Mouse (Mus musculus) gastrocnemius, postnatal 25 days (tissue): ENCODE measurements at regions not wholly inside any gene's neighbourhood (a gene's known extent, or its start where the extent isn't known, plus 50 kb on each side); places are given as distances from the start of the nearest gene placed in this dataset.

ENCODE experiments used
- DNase-seq: peaks from one replicate; pipeline ENCODE4 v3.0.0; 2022

DNA sequence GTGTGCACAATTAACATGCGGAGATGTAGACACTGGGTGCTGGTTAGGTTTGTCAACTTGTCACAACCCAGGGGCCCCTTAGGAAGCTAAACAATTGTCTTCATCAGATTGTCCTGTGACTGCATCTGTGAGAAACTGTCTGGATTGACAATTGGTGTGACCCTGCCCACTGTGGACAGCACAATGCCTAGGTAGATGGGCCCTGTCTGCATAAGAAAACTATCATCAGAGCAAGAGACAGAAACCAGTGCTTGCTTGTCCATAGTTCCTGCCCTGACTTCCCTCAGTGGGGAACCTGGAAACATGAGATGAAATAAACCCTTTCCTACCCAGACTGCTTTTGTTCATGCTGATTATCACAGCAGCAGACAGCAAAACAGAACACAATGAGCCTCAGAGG, 63.5 kb upstream of the Tyw5 start:
- DNase-seq = no peak

DNA sequence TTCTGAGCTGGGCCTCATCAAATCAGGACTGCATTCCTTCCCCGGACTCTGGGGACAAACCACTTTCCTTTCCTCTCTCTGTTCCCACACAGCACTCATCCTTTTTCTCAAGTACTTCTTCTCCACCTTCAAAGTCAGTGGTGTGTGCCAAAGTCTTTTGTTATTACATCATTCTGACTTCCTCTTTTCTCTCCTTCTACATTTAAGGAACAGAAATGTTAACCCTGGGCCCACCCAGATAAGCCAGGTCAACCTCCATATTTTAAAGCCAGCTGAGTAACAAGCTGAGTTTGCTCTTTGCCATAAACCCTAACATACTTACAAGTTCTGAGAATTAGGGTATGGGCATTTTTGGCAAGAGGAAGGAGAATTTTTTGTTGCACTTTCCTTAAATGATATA, 65.3 kb upstream of the Tyw5 start:
- no peak for DNase-seq

GRCm38 (mm10) chr1:57477725-57478124, 70.8 kb upstream of the Tyw5 start:
- no peak for DNase-seq

- DNase-seq = no peak
Observed at GRCm38 (mm10) chr1:57478151-57478550, 71.2 kb upstream of the Tyw5 start.

GRCm38 (mm10) chr1:57478800-57479199, 71.9 kb upstream of the Tyw5 start:
- no peak for DNase-seq

DNA sequence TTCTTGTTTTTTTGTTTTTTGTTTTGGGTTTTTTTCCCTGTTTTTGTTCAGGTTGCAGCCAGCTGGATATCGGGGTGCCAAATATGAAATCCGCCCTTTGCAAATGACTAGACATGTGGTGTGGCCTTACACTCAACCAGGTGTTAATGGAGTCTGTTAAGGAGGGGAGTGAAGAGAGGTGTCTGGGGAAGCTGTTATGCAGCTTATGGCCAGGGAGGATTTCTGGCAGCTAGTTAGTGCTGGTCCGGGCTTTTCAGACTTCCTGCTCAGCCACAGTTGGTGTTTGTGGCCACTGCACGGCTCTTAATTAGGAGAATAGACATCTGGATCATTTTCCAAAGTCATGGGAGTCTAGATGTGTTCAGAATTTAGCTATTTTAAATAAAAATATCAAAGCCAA, 72.7 kb upstream of the Tyw5 start:
- no peak for DNase-seq

- DNase-seq = no peak
Observed at GRCm38 (mm10) chr1:57489176-57489575, 82.3 kb upstream of the Tyw5 start.

GRCm38 (mm10) chr1:57489588-57489987, 82.7 kb upstream of the Tyw5 start:
- DNase-seq = peak; percentile 14

DNA sequence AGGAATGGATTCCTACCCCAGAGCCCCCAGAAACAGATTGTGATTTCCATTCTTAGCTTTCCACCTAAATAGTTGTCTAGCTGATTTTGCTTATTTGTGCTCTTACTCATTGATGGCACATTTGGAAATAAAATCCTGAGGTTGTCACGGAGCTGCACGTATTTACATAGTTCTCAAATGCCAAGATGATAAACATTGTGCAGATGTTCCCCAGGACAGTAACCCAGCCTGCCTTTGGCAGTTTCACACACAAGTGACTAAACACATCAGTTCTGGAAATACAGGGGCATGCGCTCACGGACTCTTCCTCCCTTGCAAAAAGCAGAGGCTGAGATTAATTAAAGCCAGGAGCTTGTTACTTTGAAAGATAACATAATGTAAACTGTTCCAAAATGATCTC, 83.1 kb upstream of the Tyw5 start:
- DNase-seq = no peak

- DNase-seq = no peak
Observed at GRCm38 (mm10) chr1:57492696-57493095, 85.8 kb upstream of the Tyw5 start.

GRCm38 (mm10) chr1:57497489-57498037, 90.7 kb upstream of the Tyw5 start:
- DNase-seq = no peak

DNA sequence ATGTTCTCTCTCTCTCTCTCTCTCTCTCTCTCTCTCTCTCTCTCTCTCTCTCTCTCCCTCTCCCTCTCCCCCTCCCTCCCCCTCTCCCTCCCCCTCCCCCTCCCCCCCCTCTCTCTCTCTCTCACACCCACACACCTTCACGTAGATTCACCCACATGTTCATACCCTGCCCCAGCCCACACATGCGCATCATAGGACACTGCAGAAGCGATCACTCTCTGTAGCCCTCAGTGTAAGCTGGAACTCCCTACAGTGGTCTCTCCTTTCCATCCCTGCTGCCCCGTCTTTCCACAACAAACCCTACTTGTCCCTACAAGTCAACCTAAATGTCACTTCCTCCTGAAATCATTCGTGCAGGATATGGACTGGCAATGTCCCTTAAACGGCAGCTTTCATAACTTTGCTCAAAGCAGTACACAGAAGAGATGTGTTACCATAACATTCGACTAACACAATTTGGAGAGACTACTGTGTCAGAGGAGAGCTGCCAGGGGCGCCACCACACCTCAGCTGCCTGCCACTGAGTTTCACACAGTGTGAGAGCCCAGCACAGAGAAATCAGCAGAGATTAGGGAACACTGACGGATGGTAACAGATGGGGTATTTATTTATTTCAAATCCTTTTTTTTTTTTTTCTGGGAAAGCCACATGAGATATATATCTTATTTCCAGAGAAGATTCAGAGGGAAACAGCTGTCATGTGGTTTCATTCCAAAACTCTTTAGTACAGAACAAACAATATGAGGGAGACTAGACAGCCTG, 103.6 kb upstream of the Tyw5 start:
- no peak for DNase-seq

DNA sequence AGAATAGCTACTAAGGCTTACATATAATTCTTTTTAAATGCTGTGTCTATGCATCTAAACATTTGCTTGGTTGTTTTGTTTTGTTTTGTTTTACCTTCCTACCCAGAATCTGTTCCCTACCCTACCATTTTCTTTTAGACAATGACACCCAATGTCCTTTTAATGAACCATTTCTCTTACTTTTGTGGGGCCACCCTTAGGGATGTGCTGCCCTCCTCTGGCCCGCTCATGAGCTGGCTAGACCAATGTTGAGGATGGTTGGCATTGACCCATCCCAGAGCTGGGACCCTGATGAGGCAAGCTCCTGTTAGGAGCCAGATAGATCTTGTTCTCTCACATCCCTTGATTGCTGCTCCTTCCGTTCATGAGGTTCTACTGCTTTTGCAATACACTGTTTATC, 105.0 kb upstream of the Tyw5 start:
- no peak for DNase-seq

GRCm38 (mm10) chr1:57512516-57512915, 105.6 kb upstream of the Tyw5 start:
- DNase-seq = no peak

DNA sequence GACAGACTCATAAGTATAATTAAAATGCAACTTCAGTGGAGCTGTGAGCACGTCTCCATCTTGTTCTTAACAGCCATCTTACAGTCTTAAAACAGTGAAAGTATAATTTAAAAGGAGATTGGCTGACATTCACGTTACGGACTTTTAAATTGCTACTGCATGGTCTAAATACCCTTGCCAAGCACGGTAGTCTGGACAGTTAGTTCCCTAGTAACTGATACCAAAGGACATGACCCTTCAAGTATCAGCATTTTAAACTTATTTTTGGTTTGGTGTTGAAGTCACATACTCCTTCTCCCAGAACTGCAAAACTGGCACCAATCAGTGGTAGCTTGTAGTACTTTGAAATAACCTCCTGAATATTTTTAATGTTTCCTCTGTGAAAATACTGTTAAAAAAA, 119.1 kb upstream of the Tyw5 start:
- no peak for DNase-seq

DNA sequence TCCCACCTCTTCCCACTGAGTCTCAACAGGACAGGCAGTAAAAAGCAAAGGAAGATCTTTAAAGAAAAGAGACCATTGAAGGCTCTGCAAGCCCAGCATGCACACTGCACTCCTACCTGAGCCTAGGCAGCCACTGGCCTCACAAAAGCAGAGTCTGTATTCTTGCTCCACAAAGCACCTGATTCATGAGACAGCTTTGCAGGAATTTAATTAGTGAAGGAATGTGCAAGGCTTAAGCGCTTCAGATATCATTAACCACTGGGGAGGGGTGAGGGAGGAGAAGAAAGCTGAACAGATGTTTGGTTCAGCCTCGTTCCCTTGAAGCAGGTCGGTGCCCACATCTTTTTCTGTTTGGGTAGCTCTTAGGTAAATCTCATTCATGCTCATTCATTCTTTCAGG, 121.8 kb upstream of the Tyw5 start:
- no peak for DNase-seq

DNA sequence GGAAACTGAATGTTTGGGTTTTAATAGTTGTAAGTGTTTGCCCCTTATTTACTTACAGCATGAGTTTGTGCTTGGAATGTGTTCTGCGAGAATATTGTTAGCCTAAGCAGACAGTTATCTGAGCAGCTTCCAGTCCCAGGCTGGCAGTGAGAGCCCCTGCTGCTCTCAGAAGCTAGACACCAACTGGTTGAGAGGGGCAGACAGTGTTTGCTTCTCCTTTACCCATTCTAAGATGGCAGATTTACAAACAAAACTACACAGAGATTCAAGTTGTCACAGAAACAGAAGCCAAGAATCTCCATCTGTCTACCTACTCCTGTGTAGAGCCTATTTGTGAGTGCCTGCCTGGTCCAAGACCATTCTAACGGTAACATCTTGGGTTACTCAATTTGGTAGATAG, 122.4 kb upstream of the Tyw5 start:
- DNase-seq = no peak

DNA sequence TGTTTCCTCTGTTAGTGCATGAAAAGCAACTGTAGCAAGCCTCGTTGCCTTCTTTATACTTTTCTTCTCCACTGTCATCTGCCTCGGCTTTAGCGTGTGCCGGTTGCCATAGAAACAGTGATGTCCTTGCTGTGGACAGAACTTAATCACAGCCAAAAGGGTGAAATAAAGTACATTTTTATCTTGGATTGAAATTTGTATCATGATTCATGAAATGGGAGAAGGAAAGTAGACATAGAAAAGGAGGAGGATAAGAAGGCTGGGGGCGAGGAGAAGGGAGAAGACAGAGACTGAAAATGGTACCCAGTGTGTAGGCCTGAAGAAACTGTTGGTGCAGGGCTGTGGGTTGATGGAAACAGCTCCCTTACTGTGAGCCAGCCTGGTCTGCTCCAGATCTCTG, 130.5 kb upstream of the Tyw5 start:
- no peak for DNase-seq

DNA sequence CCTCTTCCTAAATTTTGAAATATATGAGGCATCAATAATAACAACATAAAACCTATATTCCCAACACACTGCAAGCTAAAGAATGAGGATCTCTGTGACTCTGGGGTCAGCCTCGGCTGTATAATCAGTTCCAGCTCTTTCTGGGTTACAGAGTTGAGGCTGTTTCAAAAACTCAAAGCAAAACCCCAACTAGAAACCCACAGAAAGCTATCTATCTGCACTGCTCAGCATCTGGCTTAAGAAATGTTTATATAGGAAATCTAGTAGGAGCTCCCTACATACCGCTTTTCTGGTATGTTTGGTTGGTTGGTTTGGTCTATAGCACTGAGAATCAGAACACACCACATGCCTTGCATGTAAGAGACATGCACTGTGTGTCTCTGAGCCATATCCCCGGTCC, 137.8 kb upstream of the Tyw5 start:
- no peak for DNase-seq

DNA sequence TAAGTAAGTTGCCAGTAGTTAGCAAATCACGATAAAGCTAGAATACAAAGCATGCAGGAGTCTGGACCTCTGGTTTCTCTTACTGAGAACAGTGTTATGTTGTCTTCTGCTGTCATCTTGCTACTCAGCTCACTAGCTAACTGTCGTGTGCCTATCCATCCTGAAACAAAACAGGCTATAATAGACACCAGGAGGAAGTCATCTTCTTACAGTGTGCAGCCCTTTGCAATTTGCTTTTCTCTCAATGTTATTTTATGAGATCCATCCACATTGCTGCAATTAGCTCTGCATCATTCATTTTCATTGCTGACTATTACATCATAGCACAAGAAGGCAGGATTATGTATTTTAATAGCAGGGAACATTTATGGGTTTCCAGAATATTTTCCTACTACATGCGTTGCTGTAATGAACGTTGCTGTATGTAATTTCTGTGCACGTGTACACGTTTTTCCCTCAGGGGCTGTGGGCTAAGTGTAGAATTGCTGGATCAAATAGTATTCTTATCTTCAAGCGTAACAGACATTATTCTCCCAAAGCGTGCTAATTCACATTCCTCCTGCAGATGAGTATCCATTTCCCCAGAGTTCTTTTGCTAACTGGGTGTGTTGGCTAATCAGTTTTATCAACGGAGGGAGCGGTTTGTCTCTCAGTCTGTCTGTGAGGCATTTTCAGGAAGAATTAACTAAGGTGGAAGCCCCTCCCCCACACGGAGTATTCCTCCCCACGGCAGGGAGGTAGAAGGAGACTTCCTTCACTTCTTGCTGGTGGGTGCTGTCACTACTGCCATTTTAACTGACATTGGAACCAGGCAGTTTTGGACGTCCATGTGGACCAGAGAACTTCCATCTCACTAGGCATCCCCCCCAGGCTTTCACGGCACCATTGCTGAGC, 139.1 kb upstream of the Tyw5 start:
- no peak for DNase-seq

GRCm38 (mm10) chr1:57561517-57561916, 154.6 kb upstream of the Tyw5 start:
- no peak for DNase-seq

GRCm38 (mm10) chr1:57564676-57565075, 157.8 kb upstream of the Tyw5 start:
- DNase-seq = no peak

DNA sequence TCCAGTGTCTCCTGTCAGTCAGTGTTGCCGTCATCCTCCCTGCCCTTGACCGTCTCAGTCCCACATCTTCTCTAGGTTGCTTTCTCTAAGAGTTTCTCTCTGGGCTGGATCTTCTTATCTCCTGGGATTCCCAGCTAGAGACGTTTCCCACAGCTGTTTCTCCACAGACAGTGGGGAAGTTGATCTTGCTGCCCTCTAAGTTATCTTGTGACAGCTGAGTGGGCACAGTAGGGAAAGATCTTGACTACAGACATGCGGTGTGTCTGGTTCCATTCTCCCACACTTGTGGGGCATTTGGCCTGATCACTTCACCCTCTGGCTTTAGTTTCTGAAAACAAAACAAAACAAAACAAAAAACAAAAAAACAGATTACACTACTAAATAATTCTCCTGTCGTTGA, 165.2 kb upstream of the Tyw5 start:
- DNase-seq = no peak
